Mouse (Mus musculus): ENCODE data around the gene Catsper2.

Gene Catsper2

GRCm38 (mm10) chr2:121413387-121414042, at the start of gene Catsper2, which contains the start of gene Pdia3:
Gene Catsper2 (minus strand): TSS chr2:121413792.
Gene Pdia3 (plus strand): TSS chr2:121413775.
- DNase-seq = peak; percentile 92 to 94

- no peak for DNase-seq
Measured at GRCm38 (mm10) chr2:121460071-121460470, 46.5 kb upstream of the Catsper2 start.

GRCm38 (mm10) chr2:121456692-121457642, 43.4 kb upstream of the Catsper2 start, which contains the start of gene Serinc4:
Gene Serinc4 (minus strand): TSS chr2:121456781.
- DNase-seq = peak; percentile 78 to 83

GRCm38 (mm10) chr2:121455534-121455933, 41.9 kb upstream of the Catsper2 start:
- no peak for DNase-seq

- no peak for DNase-seq
Measured at GRCm38 (mm10) chr2:121453917-121454316, 40.3 kb upstream of the Catsper2 start.

- no peak for DNase-seq
Measured at GRCm38 (mm10) chr2:121452990-121453389, 39.4 kb upstream of the Catsper2 start, which contains the start of gene Hypk. Gene Hypk (plus strand): TSS chr2:121453290.

GRCm38 (mm10) chr2:121452361-121452760, 38.8 kb upstream of the Catsper2 start:
- no peak for DNase-seq

- peak in 1 of 2 experiments; percentile 25 for DNase-seq
Measured at GRCm38 (mm10) chr2:121450093-121450492, 36.5 kb upstream of the Catsper2 start.

- no peak for DNase-seq
Measured at GRCm38 (mm10) chr2:121449545-121450011, 36.0 kb upstream of the Catsper2 start.

GRCm38 (mm10) chr2:121448739-121449535, 35.3 kb upstream of the Catsper2 start, which contains the start of gene Serf2:
Gene Serf2 (plus strand): TSS chr2:121449195.
- DNase-seq = peak; percentile 99 to 100

GRCm38 (mm10) chr2:121448136-121448535, 34.5 kb upstream of the Catsper2 start:
- peak in 1 of 2 experiments; percentile 54 for DNase-seq

GRCm38 (mm10) chr2:121447006-121447405, 33.4 kb upstream of the Catsper2 start:
- no peak for DNase-seq

GRCm38 (mm10) chr2:121446506-121446905, 32.9 kb upstream of the Catsper2 start:
- no peak for DNase-seq

- no peak for DNase-seq
Measured at GRCm38 (mm10) chr2:121445117-121445516, 31.5 kb upstream of the Catsper2 start.

- DNase-seq = no peak
Measured at GRCm38 (mm10) chr2:121444178-121444577, 30.6 kb upstream of the Catsper2 start, which contains the start of gene Ell3. Gene Ell3 (minus strand): TSS chr2:121444278.

- peak; percentile 14 to 24 for DNase-seq
Measured at GRCm38 (mm10) chr2:121443068-121443349, 29.4 kb upstream of the Catsper2 start.

- peak; percentile 76 to 82 for DNase-seq
Measured at GRCm38 (mm10) chr2:121442259-121443067, 28.9 kb upstream of the Catsper2 start.

- peak; percentile 57 to 70 for DNase-seq
Measured at GRCm38 (mm10) chr2:121441800-121442199, 28.2 kb upstream of the Catsper2 start.

GRCm38 (mm10) chr2:121440834-121441605, 27.4 kb upstream of the Catsper2 start:
- DNase-seq = no peak

GRCm38 (mm10) chr2:121439746-121440145, 26.2 kb upstream of the Catsper2 start:
- no peak for DNase-seq

GRCm38 (mm10) chr2:121434854-121435253, 21.3 kb upstream of the Catsper2 start:
- DNase-seq = no peak

Measured in spleen, adult 18-20 months (tissue).